Mouse (Mus musculus): ENCODE results near the gene Atp2b4. TPM values are rescaled to one million over a fixed set of nuclear protein-coding genes. Genes with fewer than 3 reads are reported as not detected.
"Not testable (repeated sequence)": the region's sequence is repeated elsewhere in the genome, so short reads cannot be mapped to it uniquely, and the experiment has no call there.

Atp2b4 gene
- polyA plus RNA-seq, 1 experiment from 2014 or later, result 15.0 TPM

- no peaks in the 10 kb centered on the region for H3K36me3 ChIP-seq
- H3K27me3 ChIP-seq, result no peaks in the 10 kb centered on the region
- H3K4me2 ChIP-seq (replicated peaks), result no peak overlapping the region
- no peak overlapping the region for H3K9ac ChIP-seq
- 59% methylated on average over 7 of the region's 7 CpGs for WGBS
- ATAC-seq (ENCODE audit: insufficient number of reproducible peaks, insufficient read depth, low FRiP score, low TSS enrichment), result no peak
- peaks cover 8% of the 10 kb centered on the region for H3K4me1 ChIP-seq
- H3K27ac ChIP-seq, result no peak overlapping the region
- H3K4me3 ChIP-seq, result no peak overlapping the region
- no peaks in the 10 kb centered on the region for H3K9me3 ChIP-seq
Observed at GRCm38 (mm10) chr1:133688301-133688700, 112.5 kb downstream of the Atp2b4 start.

- no peaks in the 10 kb centered on the region for H3K27me3 ChIP-seq
- no peak for ATAC-seq (ENCODE audit: insufficient number of reproducible peaks, insufficient read depth, low FRiP score, low TSS enrichment)
- no peaks in the 10 kb centered on the region for H3K9me3 ChIP-seq
- no peak overlapping the region for H3K27ac ChIP-seq
- H3K4me1 ChIP-seq, result peaks cover 8% of the 10 kb centered on the region
- H3K4me2 ChIP-seq (replicated peaks), result no peak overlapping the region
- H3K9ac ChIP-seq, result no peak overlapping the region
- no peaks in the 10 kb centered on the region for H3K36me3 ChIP-seq
- 69% methylated on average over 10 of the region's 10 CpGs for WGBS
- H3K4me3 ChIP-seq, result no peak overlapping the region
Observed at GRCm38 (mm10) chr1:133685749-133686519, 114.9 kb downstream of the Atp2b4 start.

- no peak overlapping the region for H3K4me2 ChIP-seq (replicated peaks)
- no peak for ATAC-seq (ENCODE audit: insufficient number of reproducible peaks, insufficient read depth, low FRiP score, low TSS enrichment)
- no peak overlapping the region for H3K4me3 ChIP-seq
- no peaks in the 10 kb centered on the region for H3K36me3 ChIP-seq
- H3K4me1 ChIP-seq, result no peaks in the 10 kb centered on the region
- no peak overlapping the region for H3K27ac ChIP-seq
- no peak overlapping the region for H3K9ac ChIP-seq
- WGBS, result 78% methylated on average over 3 of the region's 3 CpGs
- H3K9me3 ChIP-seq, result no peaks in the 10 kb centered on the region
- no peaks in the 10 kb centered on the region for H3K27me3 ChIP-seq
Observed at GRCm38 (mm10) chr1:133671801-133672200, 129.0 kb downstream of the Atp2b4 start.

- 88% methylated on average over 3 of the region's 3 CpGs for WGBS
- Histone ChIP-seq H3K4me1 (no peaks in the 10 kb centered on the region), H3K27me3 (no peaks in the 10 kb centered on the region), H3K36me3 (no peaks in the 10 kb centered on the region), H3K9me3 (no peaks in the 10 kb centered on the region), H3K4me2 (replicated peaks) (no peak overlapping the region), H3K27ac (no peak overlapping the region), H3K4me3 (no peak overlapping the region), H3K9ac (no peak overlapping the region)
- ATAC-seq (ENCODE audit: insufficient number of reproducible peaks, insufficient read depth, low FRiP score, low TSS enrichment), result no peak
Observed at GRCm38 (mm10) chr1:133671266-133671665, 129.6 kb downstream of the Atp2b4 start.

DNA sequence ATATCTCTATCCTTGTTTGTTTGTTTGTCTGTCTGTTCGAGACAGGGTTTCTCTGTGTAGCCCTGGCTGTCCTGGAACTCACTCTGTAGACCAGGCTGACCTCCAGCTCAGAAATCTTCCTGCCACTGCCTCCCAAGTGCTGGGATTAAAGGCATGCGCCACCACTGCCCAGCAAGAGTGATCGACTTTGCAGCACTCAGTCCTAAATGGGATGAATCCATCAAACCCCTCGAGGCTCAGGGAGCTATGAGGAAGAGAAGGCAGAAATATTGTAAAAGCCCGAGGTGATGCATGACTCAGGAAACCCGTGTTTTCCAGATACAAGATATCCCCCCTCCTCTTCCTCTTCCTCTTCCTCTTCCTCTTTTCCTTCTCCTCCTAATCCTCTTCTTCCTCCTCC, 130.1 kb downstream of the Atp2b4 start:
- Histone ChIP-seq H3K4me1 (no peaks in the 10 kb centered on the region), H3K9me3 (no peaks in the 10 kb centered on the region), H3K4me2 (replicated peaks) (no peak overlapping the region), H3K9ac (no peak overlapping the region), H3K27ac (no peak overlapping the region), H3K4me3 (no peak overlapping the region), H3K27me3 (no peaks in the 10 kb centered on the region), H3K36me3 (no peaks in the 10 kb centered on the region)
- WGBS, result 79% methylated on average over 6 of the region's 6 CpGs
- ATAC-seq (ENCODE audit: insufficient number of reproducible peaks, insufficient read depth, low FRiP score, low TSS enrichment), result no peak

GRCm38 (mm10) chr1:133670190-133670589, 130.7 kb downstream of the Atp2b4 start:
- Histone ChIP-seq H3K9ac (no peak overlapping the region), H3K4me3 (no peak overlapping the region), H3K27me3 (no peaks in the 10 kb centered on the region), H3K36me3 (no peaks in the 10 kb centered on the region), H3K4me2 (replicated peaks) (no peak overlapping the region), H3K9me3 (no peaks in the 10 kb centered on the region), H3K4me1 (no peaks in the 10 kb centered on the region), H3K27ac (no peak overlapping the region)
- WGBS, result 84% methylated on average over 12 of the region's 12 CpGs
- ATAC-seq (ENCODE audit: insufficient number of reproducible peaks, insufficient read depth, low FRiP score, low TSS enrichment), result no peak

DNA sequence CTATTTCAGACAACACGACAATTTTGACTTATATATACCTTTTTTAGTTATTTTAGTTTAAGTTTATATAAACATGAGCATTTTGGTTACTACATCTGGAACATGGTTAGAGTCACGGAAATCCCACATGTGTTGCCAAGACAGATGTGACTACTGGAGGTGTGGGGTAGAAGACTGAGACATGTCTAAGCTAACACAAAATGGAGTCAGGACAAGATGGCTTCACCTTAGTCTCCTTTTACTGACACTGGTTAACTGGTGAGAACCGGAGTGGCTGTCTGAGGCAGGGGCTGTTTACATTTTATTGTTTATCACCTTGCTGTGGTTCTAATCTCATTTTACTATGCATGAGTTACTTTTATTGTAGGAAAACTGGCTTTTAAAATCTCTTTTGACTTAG, 132.2 kb downstream of the Atp2b4 start:
- 82% methylated on average over 3 of the region's 3 CpGs for WGBS
- H3K4me3 ChIP-seq, result no peak overlapping the region
- H3K4me1 ChIP-seq, result no peaks in the 10 kb centered on the region
- H3K27ac ChIP-seq, result no peak overlapping the region
- ATAC-seq (ENCODE audit: insufficient number of reproducible peaks, insufficient read depth, low FRiP score, low TSS enrichment), result no peak
- no peaks in the 10 kb centered on the region for H3K9me3 ChIP-seq
- no peak overlapping the region for H3K4me2 ChIP-seq (replicated peaks)
- H3K9ac ChIP-seq, result no peak overlapping the region
- H3K36me3 ChIP-seq, result no peaks in the 10 kb centered on the region
- H3K27me3 ChIP-seq, result no peaks in the 10 kb centered on the region

DNA sequence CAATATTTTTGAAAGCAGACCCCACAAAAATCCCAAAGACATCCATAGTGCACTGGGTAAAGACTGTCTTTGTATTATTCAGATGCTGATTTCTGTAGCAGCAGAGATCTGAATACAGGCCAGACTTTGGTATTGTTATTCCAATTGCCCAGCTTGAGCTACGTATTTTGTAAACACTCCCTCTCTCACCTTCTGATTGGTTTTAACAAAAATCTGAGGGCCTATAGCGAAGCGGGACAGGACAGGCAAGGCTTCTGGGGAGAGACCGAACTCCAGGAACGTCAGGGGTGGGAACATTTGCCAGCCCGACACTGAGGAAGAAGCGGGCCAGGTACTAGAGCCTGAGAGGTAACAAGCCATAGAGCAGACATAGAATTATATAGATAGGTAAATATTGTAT, 133.1 kb downstream of the Atp2b4 start:
- Histone ChIP-seq H3K9me3 (no peaks in the 10 kb centered on the region), H3K9ac (no peak overlapping the region), H3K27me3 (no peaks in the 10 kb centered on the region), H3K4me3 (no peak overlapping the region), H3K36me3 (no peaks in the 10 kb centered on the region), H3K4me1 (no peaks in the 10 kb centered on the region), H3K4me2 (replicated peaks) (no peak overlapping the region), H3K27ac (no peak overlapping the region)
- no peak for ATAC-seq (ENCODE audit: insufficient number of reproducible peaks, insufficient read depth, low FRiP score, low TSS enrichment)
- WGBS, result 37% methylated on average over 7 of the region's 7 CpGs

GRCm38 (mm10) chr1:133665713-133666112, 135.1 kb downstream of the Atp2b4 start:
- H3K27ac ChIP-seq; H3K9ac ChIP-seq; H3K9me3 ChIP-seq; H3K4me3 ChIP-seq; H3K4me1 ChIP-seq; H3K27me3 ChIP-seq; ATAC-seq (ENCODE audit: insufficient number of reproducible peaks, insufficient read depth, low FRiP score, low TSS enrichment); H3K4me2 ChIP-seq (replicated peaks); H3K36me3 ChIP-seq: not testable (repeated sequence)
- WGBS, result 81% methylated on average over 8 of the region's 8 CpGs

DNA sequence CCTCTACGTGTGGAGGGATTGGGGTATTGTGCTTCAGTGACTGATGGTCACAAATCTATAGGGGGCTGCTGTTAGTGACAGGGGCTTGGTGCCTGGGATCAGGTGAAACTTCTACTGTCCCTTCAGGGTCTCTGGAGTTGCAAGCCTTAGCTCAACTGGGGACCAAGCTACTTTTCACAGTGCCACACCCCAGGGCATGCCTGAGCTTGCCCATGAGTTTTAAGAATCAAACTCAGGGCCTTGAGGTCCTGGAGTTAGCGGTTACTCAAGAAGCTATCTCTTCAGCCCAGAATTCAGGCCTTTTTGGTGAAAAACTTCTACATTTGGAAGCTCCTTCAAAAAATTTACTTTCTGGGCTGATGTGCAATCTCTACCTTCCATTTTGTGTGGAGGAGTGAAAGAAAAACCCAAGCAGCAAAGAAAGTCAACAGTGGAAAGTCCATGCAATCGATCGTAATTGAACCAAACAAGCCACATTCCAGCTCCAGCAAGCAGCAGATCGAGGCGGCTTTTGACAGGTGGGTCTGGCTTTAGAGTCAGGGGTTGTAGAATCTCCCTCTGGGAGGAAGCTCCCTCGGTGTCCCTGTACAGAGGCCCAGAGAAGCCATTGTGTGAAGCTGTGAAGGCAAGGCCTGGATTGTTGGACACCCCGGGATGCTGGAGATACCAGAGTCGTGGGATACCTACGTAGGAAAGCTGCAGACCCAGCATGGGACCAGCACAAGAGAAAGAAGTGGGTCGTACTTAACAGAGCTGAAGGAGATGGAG, 136.5 kb downstream of the Atp2b4 start:
- Histone ChIP-seq H3K9me3 (no peaks in the 10 kb centered on the region), H3K27me3 (no peaks in the 10 kb centered on the region), H3K36me3 (no peaks in the 10 kb centered on the region), H3K4me1 (peaks cover 7% of the 10 kb centered on the region), H3K27ac (no peak overlapping the region), H3K9ac (no peak overlapping the region), H3K4me3 (no peak overlapping the region), H3K4me2 (replicated peaks) (no peak overlapping the region)
- 65% methylated on average over 11 of the region's 11 CpGs for WGBS
- no peak for ATAC-seq (ENCODE audit: insufficient number of reproducible peaks, insufficient read depth, low FRiP score, low TSS enrichment)

DNA sequence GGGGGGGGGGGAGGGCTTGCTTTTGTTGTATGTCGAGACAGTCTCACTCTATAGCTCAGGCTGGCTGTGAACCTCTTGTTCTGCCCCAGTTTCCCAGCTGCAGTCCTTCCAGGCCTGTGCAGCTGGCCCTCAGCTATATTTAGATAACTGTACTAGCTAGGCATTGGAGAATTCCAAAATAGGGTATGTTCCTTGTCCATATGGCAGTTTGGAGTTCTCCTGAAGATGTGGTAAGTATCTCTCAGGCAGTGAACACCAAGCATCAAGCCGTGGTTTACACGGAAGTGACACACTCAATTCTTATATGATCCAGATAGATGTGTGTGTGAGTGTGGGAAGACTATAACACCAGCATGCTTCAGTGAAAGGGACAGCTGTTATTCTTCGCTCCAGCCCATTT, 137.4 kb downstream of the Atp2b4 start:
- Histone ChIP-seq H3K27ac (no peak overlapping the region), H3K9ac (no peak overlapping the region), H3K4me3 (no peak overlapping the region), H3K9me3 (no peaks in the 10 kb centered on the region), H3K27me3 (no peaks in the 10 kb centered on the region), H3K4me1 (peaks cover 15% of the 10 kb centered on the region), H3K4me2 (replicated peaks) (no peak overlapping the region), H3K36me3 (peaks cover 5% of the 10 kb centered on the region; the same call in 1 of the 2 replicates)
- no peak for ATAC-seq (ENCODE audit: insufficient number of reproducible peaks, insufficient read depth, low FRiP score, low TSS enrichment)
- WGBS, result 78% methylated on average over 4 of the region's 4 CpGs

- no peak overlapping the region for H3K27ac ChIP-seq
- no peak for ATAC-seq (ENCODE audit: insufficient number of reproducible peaks, insufficient read depth, low FRiP score, low TSS enrichment)
- WGBS, result 94% methylated on average over 7 of the region's 7 CpGs
- H3K4me2 ChIP-seq (replicated peaks), result no peak overlapping the region
- H3K27me3 ChIP-seq, result no peaks in the 10 kb centered on the region
- H3K4me3 ChIP-seq, result no peak overlapping the region
- no peaks in the 10 kb centered on the region for H3K9me3 ChIP-seq
- peaks cover 20% of the 10 kb centered on the region for H3K4me1 ChIP-seq
- H3K36me3 ChIP-seq, result peaks cover 10% of the 10 kb centered on the region; the same call in 1 of the 2 replicates
- no peak overlapping the region for H3K9ac ChIP-seq
Observed at GRCm38 (mm10) chr1:133662941-133663340, 137.9 kb downstream of the Atp2b4 start.
